Mouse (Mus musculus): Measurements from ENCODE around the gene Sp6.

DNA sequence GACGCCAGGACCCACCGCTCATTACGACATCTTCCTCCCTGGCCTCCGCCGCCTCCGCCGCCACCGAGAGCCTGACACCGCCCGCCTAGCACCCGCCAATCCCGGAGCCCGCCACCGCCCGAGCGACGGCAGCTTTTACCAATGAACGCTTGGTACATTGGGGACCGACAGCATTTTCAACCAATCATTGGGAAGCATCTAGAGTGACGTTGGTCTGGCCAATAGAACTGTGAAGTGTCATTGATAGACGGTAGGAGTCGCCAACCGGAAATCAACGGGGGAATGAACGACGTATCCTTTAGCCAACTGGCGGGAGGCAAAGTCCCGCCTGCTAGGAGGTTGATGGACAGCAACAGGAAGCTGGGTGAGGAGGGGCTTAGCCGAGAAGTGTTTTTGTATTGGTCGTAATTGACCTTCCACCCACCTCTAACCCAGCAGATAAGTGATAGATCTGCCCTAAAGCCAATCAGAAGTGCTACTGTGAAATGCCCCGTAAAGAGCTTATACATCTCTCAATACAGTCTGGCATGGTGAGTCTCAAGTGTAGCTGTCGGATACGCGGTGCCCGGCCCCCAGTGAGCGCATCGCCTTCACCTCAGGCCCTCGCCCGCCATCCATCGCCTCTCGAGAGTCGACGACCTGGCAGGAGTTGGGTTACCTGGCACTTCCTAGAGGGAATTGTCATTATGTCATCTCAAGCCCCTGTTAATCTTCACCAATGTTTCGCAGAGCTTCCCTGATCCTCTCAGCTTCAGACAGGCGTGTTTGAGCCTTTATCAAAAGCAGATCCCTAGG lies 35.4 kb upstream of the Sp6 start:
- TF ChIP-seq CEBPB (IDR thresholded peaks at IDR 0.05; ENCODE audit: insufficient read depth, poor library complexity, severe bottlenecking) (no peak), POLR2A (IDR thresholded peaks at IDR 0.05; ENCODE audit: insufficient read length, low read depth) (peak; percentile 94), MYOD1 (IDR thresholded peaks at IDR 0.05; ENCODE audit: control insufficient read depth in 1 of 3, insufficient read length in 2 of 3, low read depth in 2 of 3) (peak; percentile 4 to 73 (median 67)), E2F4 (IDR thresholded peaks at IDR 0.05; ENCODE audit: insufficient read depth) (no peak), MYOG (IDR thresholded peaks at IDR 0.05; ENCODE audit: control insufficient read depth in 1 of 3, insufficient read depth in 1 of 3, insufficient read length in 2 of 3, low read depth in 2 of 3) (peak in 1 of 3 experiments; percentile 0), USF1 (IDR thresholded peaks at IDR 0.05; ENCODE audit: low read depth) (no peak), TCF12 (IDR thresholded peaks at IDR 0.05; ENCODE audit: insufficient read depth, poor library complexity, severe bottlenecking) (no peak)
